Mouse (Mus musculus): ENCODE data around the gene Rhou. TPM values are rescaled to one million over a fixed set of nuclear protein-coding genes. Genes with fewer than 3 reads are reported as not detected.

The Rhou gene
- total RNA-seq, 2 experiments from 2014 or later: 42.5 to 42.8 TPM

GRCm38 (mm10) chr8:123648245-123649170, 5.2 kb upstream of the Rhou start:
- no peak for DNase-seq (ENCODE audit: low spot score in 2 of 2)

- DNase-seq (ENCODE audit: low spot score in 2 of 2): no peak
These were observed 4.2 kb upstream of the Rhou start for GRCm38 (mm10) chr8:123649483-123649882.

GRCm38 (mm10) chr8:123651390-123652098, 2.2 kb upstream of the Rhou start:
- no peak for DNase-seq (ENCODE audit: low spot score in 2 of 2)

- no peak for DNase-seq (ENCODE audit: low spot score in 2 of 2)
These were observed 1.1 kb upstream of the Rhou start for GRCm38 (mm10) chr8:123652641-123653040.

GRCm38 (mm10) chr8:123653994-123654569, 353 bp downstream of the Rhou start:
- peak; percentile 61 to 72 for DNase-seq (ENCODE audit: low spot score in 2 of 2)

GRCm38 (mm10) chr8:123654763-123655162, 1.0 kb downstream of the Rhou start:
- no peak for DNase-seq (ENCODE audit: low spot score in 2 of 2)

- DNase-seq (ENCODE audit: low spot score in 2 of 2): no peak
These were observed 1.6 kb downstream of the Rhou start for GRCm38 (mm10) chr8:123655351-123655779.

GRCm38 (mm10) chr8:123657826-123658225, 4.1 kb downstream of the Rhou start:
- no peak for DNase-seq (ENCODE audit: low spot score in 2 of 2)

- DNase-seq (ENCODE audit: low spot score in 2 of 2): no peak
These were observed 5.8 kb downstream of the Rhou start for GRCm38 (mm10) chr8:123659469-123660057.

GRCm38 (mm10) chr8:123661515-123661914, 7.8 kb downstream of the Rhou start:
- no peak for DNase-seq (ENCODE audit: low spot score in 2 of 2)

GRCm38 (mm10) chr8:123665580-123665979, 11.9 kb downstream of the Rhou start:
- DNase-seq (ENCODE audit: low spot score in 2 of 2): no peak

- DNase-seq (ENCODE audit: low spot score in 2 of 2): no peak
These were observed 13.1 kb downstream of the Rhou start for GRCm38 (mm10) chr8:123666832-123667231.

GRCm38 (mm10) chr8:123668681-123669080, 15.0 kb downstream of the Rhou start:
- DNase-seq (ENCODE audit: low spot score in 2 of 2): no peak

- DNase-seq (ENCODE audit: low spot score in 2 of 2): no peak
These were observed 17.0 kb downstream of the Rhou start for GRCm38 (mm10) chr8:123670766-123671165.

GRCm38 (mm10) chr8:123671454-123671853, 17.7 kb downstream of the Rhou start:
- DNase-seq (ENCODE audit: low spot score in 2 of 2): no peak

- no peak for DNase-seq (ENCODE audit: low spot score in 2 of 2)
These were observed 18.9 kb downstream of the Rhou start for GRCm38 (mm10) chr8:123672648-123673047.

GRCm38 (mm10) chr8:123675611-123676010, 21.9 kb downstream of the Rhou start:
- DNase-seq (ENCODE audit: low spot score in 2 of 2): no peak

GRCm38 (mm10) chr8:123678390-123678789, 24.7 kb downstream of the Rhou start:
- DNase-seq (ENCODE audit: low spot score in 2 of 2): no peak

GRCm38 (mm10) chr8:123682073-123682761, 28.5 kb downstream of the Rhou start:
- DNase-seq (ENCODE audit: low spot score in 2 of 2): no peak

- no peak for DNase-seq (ENCODE audit: low spot score in 2 of 2)
These were observed 29.6 kb downstream of the Rhou start for GRCm38 (mm10) chr8:123683321-123683720.

GRCm38 (mm10) chr8:123684806-123685205, 31.1 kb downstream of the Rhou start:
- peak in 1 of 2 experiments; percentile 42 for DNase-seq (ENCODE audit: low spot score in 2 of 2)

All from adrenal gland, adult 18-20 months (tissue).